Mouse (Mus musculus): Measurements from ENCODE around the gene Fat1. TPM values are rescaled to one million over a fixed set of nuclear protein-coding genes. Genes with fewer than 3 reads are reported as not detected.

Gene Fat1
- polyA plus RNA-seq, 1 experiment from 2014 or later, result 32.1 TPM

GRCm38 (mm10) chr8:45015876-45016275 is 80.6 kb downstream of the Fat1 start:
- no peaks in the 10 kb centered on the region for H3K9me3 ChIP-seq (ENCODE audit: low read depth, low read length)
- no peaks in the 10 kb centered on the region for H3K4me1 ChIP-seq (ENCODE audit: insufficient read depth)
- DNase-seq, result no peak
- no peak overlapping the region for H3K4me2 ChIP-seq
- 86% methylated on average over 8 of the region's 8 CpGs for WGBS
- H3K4me3 ChIP-seq (ENCODE audit: low read depth, low read length), result no peak overlapping the region
- no peak for ATAC-seq (ENCODE audit: insufficient read depth)
- H3K27me3 ChIP-seq (ENCODE audit: insufficient read depth, low read length), result no peaks in the 10 kb centered on the region
- H3K36me3 ChIP-seq (ENCODE audit: insufficient read depth), result peaks cover 88% of the 10 kb centered on the region
- H3K27ac ChIP-seq (ENCODE audit: low read depth), result no peak overlapping the region
- no peak for TF ChIP-seq CTCF (IDR thresholded peaks at IDR 0.05; ENCODE audit: low read depth)
- H3K9ac ChIP-seq, result no peak overlapping the region

- no peaks in the 10 kb centered on the region for H3K4me1 ChIP-seq (ENCODE audit: insufficient read depth)
- H3K27me3 ChIP-seq (ENCODE audit: insufficient read depth, low read length), result no peaks in the 10 kb centered on the region
- TF ChIP-seq CTCF (IDR thresholded peaks at IDR 0.05; ENCODE audit: low read depth), result no peak
- 73% methylated on average over 5 of the region's 5 CpGs for WGBS
- ATAC-seq (ENCODE audit: insufficient read depth) (no peak), DNase-seq (no peak)
- peaks cover 83% of the 10 kb centered on the region for H3K36me3 ChIP-seq (ENCODE audit: insufficient read depth)
- no peak overlapping the region for H3K27ac ChIP-seq (ENCODE audit: low read depth)
- H3K9ac ChIP-seq, result no peak overlapping the region
- no peaks in the 10 kb centered on the region for H3K9me3 ChIP-seq (ENCODE audit: low read depth, low read length)
- no peak overlapping the region for H3K4me2 ChIP-seq
- H3K4me3 ChIP-seq (ENCODE audit: low read depth, low read length), result no peak overlapping the region
Measured at GRCm38 (mm10) chr8:45019241-45019640, 84.0 kb downstream of the Fat1 start.

GRCm38 (mm10) chr8:45021171-45021570 is 85.9 kb downstream of the Fat1 start:
- Histone ChIP-seq H3K4me2 (no peak overlapping the region), H3K36me3 (ENCODE audit: insufficient read depth) (peaks cover 84% of the 10 kb centered on the region), H3K4me1 (ENCODE audit: insufficient read depth) (no peaks in the 10 kb centered on the region), H3K9me3 (ENCODE audit: low read depth, low read length) (no peaks in the 10 kb centered on the region), H3K27me3 (ENCODE audit: insufficient read depth, low read length) (no peaks in the 10 kb centered on the region), H3K9ac (no peak overlapping the region), H3K4me3 (ENCODE audit: low read depth, low read length) (no peak overlapping the region), H3K27ac (ENCODE audit: low read depth) (no peak overlapping the region)
- DNase-seq, result no peak
- 88% methylated on average over 5 of the region's 5 CpGs for WGBS
- TF ChIP-seq CTCF (IDR thresholded peaks at IDR 0.05; ENCODE audit: low read depth), result no peak
- ATAC-seq (ENCODE audit: insufficient read depth), result peak; percentile 35; the same call in 1 of the 2 replicates

- Histone ChIP-seq H3K4me3 (ENCODE audit: low read depth, low read length) (no peak overlapping the region), H3K4me1 (ENCODE audit: insufficient read depth) (no peaks in the 10 kb centered on the region), H3K27me3 (ENCODE audit: insufficient read depth, low read length) (no peaks in the 10 kb centered on the region), H3K4me2 (no peak overlapping the region), H3K9ac (no peak overlapping the region), H3K36me3 (ENCODE audit: insufficient read depth) (peaks cover 88% of the 10 kb centered on the region), H3K9me3 (ENCODE audit: low read depth, low read length) (no peaks in the 10 kb centered on the region), H3K27ac (ENCODE audit: low read depth) (no peak overlapping the region; the same call in 1 of the 2 replicates)
- no peak for ATAC-seq (ENCODE audit: insufficient read depth)
- TF ChIP-seq CTCF (IDR thresholded peaks at IDR 0.05; ENCODE audit: low read depth), result no peak
- WGBS, result 75% methylated on average over 21 of the region's 21 CpGs
- DNase-seq, result no peak
Measured at GRCm38 (mm10) chr8:45021911-45022665, 86.8 kb downstream of the Fat1 start.

- ATAC-seq (ENCODE audit: insufficient read depth), result no peak
Measured at GRCm38 (mm10) chr8:45028081-45028497, 92.8 kb downstream of the Fat1 start.

GRCm38 (mm10) chr8:45038350-45038749 is 103.1 kb downstream of the Fat1 start:
- WGBS, result 79% methylated on average over 15 of the region's 15 CpGs
- Histone ChIP-seq H3K27ac (ENCODE audit: low read depth) (no peak overlapping the region), H3K4me2 (no peak overlapping the region), H3K36me3 (ENCODE audit: insufficient read depth) (peaks cover 91% of the 10 kb centered on the region), H3K4me1 (ENCODE audit: insufficient read depth) (no peaks in the 10 kb centered on the region), H3K9me3 (ENCODE audit: low read depth, low read length) (no peaks in the 10 kb centered on the region), H3K27me3 (ENCODE audit: insufficient read depth, low read length) (no peaks in the 10 kb centered on the region), H3K9ac (no peak overlapping the region), H3K4me3 (ENCODE audit: low read depth, low read length) (no peak overlapping the region)
- ATAC-seq (ENCODE audit: insufficient read depth) (no peak), DNase-seq (no peak)
- TF ChIP-seq CTCF (IDR thresholded peaks at IDR 0.05; ENCODE audit: low read depth), result no peak

More at GRCm38 (mm10) chr8:45028081-45028497, 92.8 kb downstream of the Fat1 start:
- H3K27me3 ChIP-seq (ENCODE audit: insufficient read depth, low read length), result no peaks in the 10 kb centered on the region
- H3K27ac ChIP-seq (ENCODE audit: low read depth), result no peak overlapping the region
- 66% methylated on average over 6 of the region's 6 CpGs for WGBS
- DNase-seq, result no peak
- TF ChIP-seq CTCF (IDR thresholded peaks at IDR 0.05; ENCODE audit: low read depth), result no peak
- H3K9ac ChIP-seq, result no peak overlapping the region
- no peak overlapping the region for H3K4me3 ChIP-seq (ENCODE audit: low read depth, low read length)
- no peaks in the 10 kb centered on the region for H3K4me1 ChIP-seq (ENCODE audit: insufficient read depth)
- H3K4me2 ChIP-seq, result no peak overlapping the region
- H3K9me3 ChIP-seq (ENCODE audit: low read depth, low read length), result no peaks in the 10 kb centered on the region
- peaks cover 87% of the 10 kb centered on the region for H3K36me3 ChIP-seq (ENCODE audit: insufficient read depth)

- Histone ChIP-seq H3K4me3 (ENCODE audit: low read depth, low read length) (no peak overlapping the region), H3K36me3 (ENCODE audit: insufficient read depth) (peaks cover 87% of the 10 kb centered on the region), H3K27ac (ENCODE audit: low read depth) (no peak overlapping the region), H3K4me2 (no peak overlapping the region), H3K4me1 (ENCODE audit: insufficient read depth) (no peaks in the 10 kb centered on the region), H3K9me3 (ENCODE audit: low read depth, low read length) (no peaks in the 10 kb centered on the region), H3K27me3 (ENCODE audit: insufficient read depth, low read length) (no peaks in the 10 kb centered on the region), H3K9ac (no peak overlapping the region)
- DNase-seq (no peak), ATAC-seq (ENCODE audit: insufficient read depth) (no peak)
- 95% methylated on average over 26 of the region's 26 CpGs for WGBS
- TF ChIP-seq CTCF (IDR thresholded peaks at IDR 0.05; ENCODE audit: low read depth), result no peak
Measured at GRCm38 (mm10) chr8:45044160-45044559, 108.9 kb downstream of the Fat1 start.

Data from lung, embryonic 14.5 days (tissue).